Mouse (Mus musculus) liver, embryonic 13.5 days (tissue): ENCODE measurements around the gene Ncor1. TPM values are rescaled to one million over a fixed set of nuclear protein-coding genes. Genes with fewer than 3 reads are reported as not detected.

Experiments used
- ATAC-seq: fragments of 200-750 bp; cut with Nextera tagmentation; 2 replicates; pipeline ENCODE4 v1.8.0; 2017; ENCODE audit warnings: low read depth, mild to moderate bottlenecking, moderate number of reproducible peaks, moderate library complexity
- DNase-seq: peaks from one replicate; pipeline ENCODE4 v3.0.0; 2022
- H3K27ac ChIP-seq: fragments of 300-500 bp; sonication (generic); 2 replicates; pipeline ENCODE4 v1.5.1; 2015; ENCODE audit warnings: moderate library complexity, mild to moderate bottlenecking, inconsistent platforms
- H3K27me3 ChIP-seq: fragments of 300-500 bp; sonication (generic); 2 replicates; pipeline ENCODE4 v1.6.1; 2015; ENCODE audit warnings: mild to moderate bottlenecking, inconsistent platforms
- H3K36me3 ChIP-seq: fragments of 300-500 bp; sonication (generic); 2 replicates; pipeline ENCODE4 v1.6.1; 2015; ENCODE audit warnings: mild to moderate bottlenecking, inconsistent platforms
- H3K4me1 ChIP-seq: fragments of 300-500 bp; sonication (generic); replicated peaks from 2 replicates; pipeline ENCODE4 v1.6.1; 2015; ENCODE audit warnings: inconsistent platforms
- H3K4me2 ChIP-seq: fragments of 300-500 bp; sonication (generic); 2 replicates; pipeline ENCODE4 v1.6.1; 2015; ENCODE audit warnings: inconsistent platforms, mild to moderate bottlenecking, moderate library complexity
- H3K4me3 ChIP-seq: fragments of 300-500 bp; sonication (generic); replicated peaks from 2 replicates; pipeline ENCODE4 v1.5.1; 2015; ENCODE audit warnings: mild to moderate bottlenecking, inconsistent platforms
- H3K9ac ChIP-seq: fragments of 300-500 bp; sonication (generic); 2 replicates; pipeline ENCODE4 v1.6.1; 2015; ENCODE audit warnings: mild to moderate bottlenecking, inconsistent platforms
- H3K9me3 ChIP-seq: fragments of 300-500 bp; sonication (generic); replicated peaks from 2 replicates; pipeline ENCODE4 v1.6.1; 2016; ENCODE audit warnings: inconsistent platforms
- WGBS: fragments of 180-500 bp; shearing (Covaris S2); methylation state at CpG from one replicate; pipeline ENCODE4 v1.1.7; 2015; ENCODE audit not compliant: insufficient replicate concordance; 5-methylcytosine and 5-hydroxymethylcytosine counted together
- polyA plus RNA-seq: library from polyadenylated mRNA; unstranded; fragments of >200 nt; fragmentation: Nextera tagmentation; extraction: Ambion mirVana; gene quantifications from 2 replicates; pipeline ENCODE4 v1.2.1, GENCODE M21; 2015

Ncor1 gene
- 76.6 and 79.2 TPM in 2 replicates for polyA plus RNA-seq

GRCm38 (mm10) chr11:62458276-62458724 lies at the start of gene Ncor1, which contains the start of gene Pigl:
TSS of gene Ncor1 (minus strand) at chr11:62458541.
TSS of gene Pigl (plus strand) at chr11:62458460.
- Histone ChIP-seq H3K9me3 (no peaks in the 10 kb centered on the region), H3K9ac (peak within 1 kb of the TSS; percentile 99), H3K27me3 (no peaks in the 10 kb centered on the region), H3K4me1 (peaks cover 36% of the 10 kb centered on the region), H3K4me2 (peak within 1 kb of the TSS; percentile 95), H3K36me3 (peaks cover 7% of the 10 kb centered on the region; the same call in 1 of the 2 replicates), H3K27ac (peak within 1 kb of the TSS; percentile 96), H3K4me3 (peak within 1 kb of the TSS; percentile 93)
- DNase-seq (peak; percentile 81), ATAC-seq (peak; percentile 54)
- WGBS = under 1% methylated on average over 33 of the region's 33 CpGs

DNA sequence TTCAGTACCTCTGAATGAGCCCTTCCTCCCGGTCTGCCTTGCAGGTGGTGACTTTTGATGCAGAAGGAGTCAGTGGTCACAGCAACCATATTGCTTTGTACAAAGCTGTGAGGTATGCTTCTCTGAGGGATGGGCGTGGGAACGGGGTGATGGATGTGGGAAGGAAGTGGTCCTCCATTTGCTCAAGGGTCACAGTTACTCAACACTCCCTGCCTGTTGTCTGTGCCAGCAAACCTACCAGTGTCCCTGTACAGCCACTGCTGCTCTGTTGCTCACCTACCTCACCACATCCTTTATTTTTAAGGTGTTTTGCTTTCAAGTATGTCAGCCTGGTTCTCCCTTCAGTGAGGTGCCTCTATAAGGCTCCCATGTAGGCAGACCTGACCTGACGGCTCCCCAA lies 49.3 kb upstream of the Ncor1 start:
- H3K36me3 ChIP-seq = no peaks in the 10 kb centered on the region
- no peaks in the 10 kb centered on the region for H3K4me1 ChIP-seq
- H3K4me3 ChIP-seq = no peak overlapping the region
- DNase-seq (no peak), ATAC-seq (no peak)
- no peak overlapping the region for H3K27ac ChIP-seq
- H3K27me3 ChIP-seq = no peaks in the 10 kb centered on the region
- no peak overlapping the region for H3K4me2 ChIP-seq
- 62% methylated on average over 4 of the region's 4 CpGs for WGBS
- H3K9ac ChIP-seq = no peak overlapping the region
- no peaks in the 10 kb centered on the region for H3K9me3 ChIP-seq

- Histone ChIP-seq H3K4me2 (no peak overlapping the region), H3K9me3 (no peaks in the 10 kb centered on the region), H3K4me1 (peaks cover 15% of the 10 kb centered on the region), H3K36me3 (no peaks in the 10 kb centered on the region), H3K27me3 (no peaks in the 10 kb centered on the region), H3K27ac (no peak overlapping the region), H3K4me3 (no peak overlapping the region), H3K9ac (no peak overlapping the region)
- no peak for DNase-seq
- WGBS = 71% methylated on average over 2 of the region's 2 CpGs
- ATAC-seq = no peak
These were observed 42.2 kb upstream of the Ncor1 start for GRCm38 (mm10) chr11:62500529-62500928.

GRCm38 (mm10) chr11:62498802-62499201 lies 40.5 kb upstream of the Ncor1 start:
- no peak for ATAC-seq
- 74% methylated on average over 2 of the region's 2 CpGs for WGBS
- H3K27ac ChIP-seq = no peak overlapping the region
- H3K9me3 ChIP-seq = no peaks in the 10 kb centered on the region
- H3K4me1 ChIP-seq = peaks cover 25% of the 10 kb centered on the region
- DNase-seq = no peak
- no peaks in the 10 kb centered on the region for H3K36me3 ChIP-seq
- no peak overlapping the region for H3K4me2 ChIP-seq
- H3K9ac ChIP-seq = no peak overlapping the region
- H3K4me3 ChIP-seq = no peak overlapping the region
- H3K27me3 ChIP-seq = no peaks in the 10 kb centered on the region

DNA sequence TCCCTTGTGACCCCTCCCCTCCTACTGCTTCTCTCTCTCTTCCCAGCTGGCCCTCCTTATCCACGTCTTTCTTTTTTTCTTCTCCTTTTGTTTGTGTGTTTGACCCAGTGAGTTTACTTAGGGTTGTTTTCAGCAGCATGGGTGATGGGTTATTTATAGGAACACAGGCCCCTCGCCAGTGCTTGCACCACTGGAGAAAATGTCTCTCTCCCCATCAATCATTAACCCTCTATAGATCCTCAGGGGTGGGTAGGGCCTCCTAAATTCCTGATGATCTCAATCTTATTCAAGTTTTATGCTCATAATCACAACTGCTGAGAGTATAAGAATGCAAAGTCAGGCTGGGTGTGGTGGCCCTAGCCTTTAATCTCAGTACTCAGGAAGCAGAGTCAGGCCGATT lies 38.8 kb upstream of the Ncor1 start:
- Histone ChIP-seq H3K4me1 (peaks cover 25% of the 10 kb centered on the region), H3K9me3 (no peaks in the 10 kb centered on the region), H3K36me3 (no peaks in the 10 kb centered on the region), H3K27me3 (no peaks in the 10 kb centered on the region), H3K4me3 (no peak overlapping the region), H3K4me2 (no peak overlapping the region), H3K9ac (no peak overlapping the region), H3K27ac (no peak overlapping the region)
- 48% methylated on average over 3 of the region's 3 CpGs for WGBS
- ATAC-seq (no peak), DNase-seq (no peak)

GRCm38 (mm10) chr11:62496151-62496715 lies 37.9 kb upstream of the Ncor1 start:
- Histone ChIP-seq H3K9ac (no peak overlapping the region), H3K27ac (no peak overlapping the region), H3K9me3 (no peaks in the 10 kb centered on the region), H3K4me2 (no peak overlapping the region), H3K27me3 (no peaks in the 10 kb centered on the region), H3K4me3 (no peak overlapping the region), H3K36me3 (no peaks in the 10 kb centered on the region), H3K4me1 (peaks cover 25% of the 10 kb centered on the region)
- WGBS = 30% methylated on average over 5 of the region's 5 CpGs
- DNase-seq (peak; percentile 24), ATAC-seq (no peak)

DNA sequence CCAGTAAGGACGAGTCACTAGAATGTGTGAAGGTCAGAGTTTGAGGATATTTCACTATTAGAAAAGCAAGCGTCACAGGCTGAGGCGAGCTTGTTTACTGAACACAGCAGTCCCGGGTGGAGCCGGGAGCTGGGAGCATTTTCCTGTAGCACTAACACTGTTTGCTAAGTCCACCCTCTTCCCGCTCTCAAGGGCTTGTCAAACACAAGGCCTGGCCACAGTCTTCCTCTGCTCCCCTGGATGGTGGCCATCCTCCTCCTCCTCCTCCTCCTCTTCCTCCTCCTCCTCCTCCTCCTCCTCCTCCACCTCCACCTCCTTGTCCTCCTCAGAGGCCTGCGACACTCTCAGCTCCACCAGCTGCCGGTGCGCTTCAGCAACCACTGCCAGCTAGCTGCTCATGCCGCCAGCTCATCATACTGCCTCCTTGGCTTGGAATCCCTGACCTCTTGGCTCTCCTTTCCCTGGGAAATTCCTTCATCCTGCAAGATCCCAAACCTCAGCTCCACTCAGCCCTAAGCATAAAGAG lies 37.0 kb upstream of the Ncor1 start:
- no peaks in the 10 kb centered on the region for H3K9me3 ChIP-seq
- H3K4me1 ChIP-seq = peaks cover 25% of the 10 kb centered on the region
- no peak overlapping the region for H3K4me3 ChIP-seq
- H3K9ac ChIP-seq = no peak overlapping the region
- H3K27ac ChIP-seq = peak overlapping the region; percentile 60
- peak; percentile 56 for ATAC-seq
- no peak for DNase-seq
- 0 out of 2 replicates have a peak overlapping the region, but pooled peaks have one; percentile 6 for H3K4me2 ChIP-seq
- H3K36me3 ChIP-seq = no peaks in the 10 kb centered on the region
- no peaks in the 10 kb centered on the region for H3K27me3 ChIP-seq
- 52% methylated on average over 8 of the region's 10 CpGs for WGBS

DNA sequence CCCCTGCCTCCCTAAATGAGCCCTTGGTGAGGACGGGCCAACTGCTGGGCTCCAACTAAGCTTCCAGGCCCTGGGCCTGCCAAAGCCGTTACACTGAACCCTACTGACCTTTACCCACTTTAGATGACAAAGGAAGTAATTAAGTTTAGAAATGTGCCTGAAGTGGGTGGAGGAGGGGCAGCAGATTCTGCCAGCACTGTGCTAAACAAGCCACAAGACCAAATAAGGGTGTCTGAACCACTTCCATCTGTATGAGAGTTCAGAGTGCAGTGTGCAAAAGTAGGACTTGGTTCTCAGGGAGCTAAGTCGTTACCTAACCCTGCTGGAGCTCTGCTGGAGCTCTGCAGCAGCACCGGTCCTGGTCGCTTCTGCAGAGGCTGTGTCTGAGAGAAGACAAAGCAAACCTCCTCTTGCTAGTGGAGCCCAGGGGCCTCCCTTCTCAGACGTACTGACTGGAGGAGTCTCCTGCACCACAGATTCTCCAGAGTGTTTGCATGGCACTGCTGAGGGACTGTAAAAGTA lies 36.5 kb upstream of the Ncor1 start:
- WGBS = 21% methylated on average over 6 of the region's 6 CpGs
- ATAC-seq (peak; percentile 63), DNase-seq (no peak)
- no peak overlapping the region for H3K9ac ChIP-seq
- no peaks in the 10 kb centered on the region for H3K27me3 ChIP-seq
- no peak overlapping the region for H3K4me3 ChIP-seq
- H3K36me3 ChIP-seq = no peaks in the 10 kb centered on the region
- H3K4me1 ChIP-seq = peaks cover 25% of the 10 kb centered on the region
- no peaks in the 10 kb centered on the region for H3K9me3 ChIP-seq
- H3K27ac ChIP-seq = peak overlapping the region; percentile 60
- 0 out of 2 replicates have a peak overlapping the region, but pooled peaks have one; percentile 6 for H3K4me2 ChIP-seq

DNA sequence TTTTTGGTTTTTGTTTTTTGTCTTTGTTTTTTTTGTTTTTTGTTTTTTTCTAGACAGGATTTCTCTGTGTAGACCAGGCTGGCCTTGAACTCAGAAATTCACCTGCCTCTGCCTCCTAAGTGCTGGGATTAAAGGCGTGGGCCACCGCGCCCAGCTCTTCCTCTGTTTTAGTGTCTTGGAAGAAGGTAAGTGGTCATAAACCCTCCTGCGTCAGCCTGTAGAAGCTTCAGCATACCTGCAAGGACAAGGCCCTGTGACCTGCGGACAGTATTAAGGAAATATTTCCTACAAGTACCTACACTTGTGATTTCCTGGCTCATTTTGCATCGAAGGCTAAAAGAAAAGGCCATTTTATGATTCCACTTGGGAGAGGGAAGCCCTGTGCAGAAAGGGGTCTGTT lies 35.4 kb upstream of the Ncor1 start:
- Histone ChIP-seq H3K27me3 (no peaks in the 10 kb centered on the region), H3K4me1 (peaks cover 25% of the 10 kb centered on the region), H3K9ac (no peak overlapping the region), H3K4me3 (no peak overlapping the region), H3K36me3 (no peaks in the 10 kb centered on the region), H3K9me3 (no peaks in the 10 kb centered on the region), H3K27ac (no peak overlapping the region), H3K4me2 (no peak overlapping the region)
- no peak for ATAC-seq
- 85% methylated on average over 6 of the region's 6 CpGs for WGBS
- DNase-seq = no peak

DNA sequence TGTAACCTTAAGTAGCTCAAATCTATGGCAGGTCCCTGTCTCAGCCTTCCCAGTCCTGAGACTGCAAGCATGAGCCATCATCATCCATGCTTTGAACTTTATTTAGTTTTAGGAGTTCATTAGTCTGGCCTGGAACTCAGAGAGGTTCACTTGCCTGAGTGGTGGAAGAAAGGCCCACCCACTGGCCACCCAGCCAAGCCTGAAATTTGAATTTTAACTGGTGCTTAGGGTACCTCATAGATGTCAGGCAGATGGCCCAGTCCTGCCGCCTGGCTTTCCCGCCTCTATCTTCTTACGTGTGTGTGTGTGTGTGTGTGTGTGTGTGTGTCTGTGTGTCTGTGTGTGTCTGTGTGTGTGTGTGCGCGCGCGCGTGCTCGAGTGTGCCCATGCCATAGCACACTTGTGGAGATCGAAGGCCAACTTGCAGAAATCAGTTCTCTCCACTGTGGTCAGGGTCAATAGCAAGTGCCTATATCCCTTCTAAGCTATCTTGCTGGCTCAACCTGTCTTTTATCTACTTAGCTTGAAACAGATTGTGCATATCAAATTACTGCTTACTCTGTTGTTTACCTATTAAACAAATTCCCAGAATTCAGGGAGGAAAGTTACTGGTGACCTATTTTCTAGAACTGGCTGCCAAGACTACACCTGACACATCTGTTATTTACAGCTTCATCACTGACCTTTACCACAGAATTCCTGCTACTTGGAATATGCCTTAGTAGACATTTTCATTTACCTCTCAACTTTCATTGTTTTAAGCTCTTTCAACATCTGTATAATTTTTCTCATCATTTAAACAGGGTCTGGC lies 29.4 kb upstream of the Ncor1 start:
- no peaks in the 10 kb centered on the region for H3K27me3 ChIP-seq
- ATAC-seq (no peak), DNase-seq (no peak)
- H3K4me3 ChIP-seq = no peak overlapping the region
- 91% methylated on average over 10 of the region's 10 CpGs for WGBS
- no peak overlapping the region for H3K9ac ChIP-seq
- no peaks in the 10 kb centered on the region for H3K9me3 ChIP-seq
- peaks cover 18% of the 10 kb centered on the region for H3K4me1 ChIP-seq
- no peak overlapping the region for H3K4me2 ChIP-seq
- H3K36me3 ChIP-seq = no peaks in the 10 kb centered on the region
- H3K27ac ChIP-seq = no peak overlapping the region

DNA sequence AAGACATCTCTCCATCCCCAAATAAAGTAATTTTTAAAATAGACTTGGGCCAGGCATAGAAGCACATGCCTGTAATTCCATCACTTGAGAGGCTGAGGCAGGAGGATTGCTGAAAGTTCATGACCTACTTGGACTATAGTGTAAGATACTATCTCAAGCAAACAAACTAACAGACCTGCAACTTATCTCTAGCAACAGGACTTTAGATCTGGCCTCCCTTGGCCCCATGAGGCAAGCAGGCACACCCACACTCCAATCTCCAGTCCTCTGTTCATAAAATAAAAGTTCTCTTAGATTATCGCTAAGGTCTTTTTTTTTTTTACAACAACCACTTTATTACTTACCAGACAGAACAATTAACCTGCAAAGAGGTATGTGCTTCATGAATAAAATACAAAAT lies 28.6 kb upstream of the Ncor1 start:
- DNase-seq (peak; percentile 23), ATAC-seq (peak; percentile 75)
- H3K9ac ChIP-seq = no peak overlapping the region
- H3K9me3 ChIP-seq = no peaks in the 10 kb centered on the region
- no peaks in the 10 kb centered on the region for H3K36me3 ChIP-seq
- no peaks in the 10 kb centered on the region for H3K27me3 ChIP-seq
- peaks cover 18% of the 10 kb centered on the region for H3K4me1 ChIP-seq
- WGBS = 41% methylated on average over 1 of the region's 1 CpGs
- peak overlapping the region; percentile 14; the same call in 1 of the 2 replicates for H3K27ac ChIP-seq
- H3K4me2 ChIP-seq = no peak overlapping the region
- no peak overlapping the region for H3K4me3 ChIP-seq
